Mouse (Mus musculus): ENCODE measurements around the gene 0610009B22Rik. TPM values are rescaled to one million over a fixed set of nuclear protein-coding genes. Genes with fewer than 3 reads are reported as not detected.

The 0610009B22Rik gene
- polyA plus RNA-seq, 1 experiment from 2014 or later = 89.7 TPM

- peaks cover 25% of the 10 kb centered on the region for H3K4me1 ChIP-seq
- WGBS = 78% methylated on average over 10 of the region's 10 CpGs
- no peak for ATAC-seq (ENCODE audit: low FRiP score, low read depth)
- no peaks in the 10 kb centered on the region for H3K36me3 ChIP-seq
- no peak overlapping the region for H3K9ac ChIP-seq
- H3K27me3 ChIP-seq = no peaks in the 10 kb centered on the region
- no peaks in the 10 kb centered on the region for H3K9me3 ChIP-seq
- no peak overlapping the region for H3K4me2 ChIP-seq (replicated peaks)
- H3K4me3 ChIP-seq = no peak overlapping the region
- no peak overlapping the region for H3K27ac ChIP-seq
Observed at GRCm38 (mm10) chr11:51656798-51657521, 31.7 kb downstream of the 0610009B22Rik start.

- H3K9me3 ChIP-seq = no peaks in the 10 kb centered on the region
- WGBS = 95% methylated on average over 3 of the region's 3 CpGs
- no peaks in the 10 kb centered on the region for H3K27me3 ChIP-seq
- H3K4me1 ChIP-seq = peaks cover 29% of the 10 kb centered on the region
- no peak overlapping the region for H3K27ac ChIP-seq
- no peak overlapping the region for H3K9ac ChIP-seq
- no peak for ATAC-seq (ENCODE audit: low FRiP score, low read depth)
- H3K36me3 ChIP-seq = no peaks in the 10 kb centered on the region
- H3K4me2 ChIP-seq (replicated peaks) = no peak overlapping the region
- H3K4me3 ChIP-seq = no peak overlapping the region
Observed at GRCm38 (mm10) chr11:51654891-51655290, 33.8 kb downstream of the 0610009B22Rik start.

GRCm38 (mm10) chr11:51653736-51654135 lies 34.9 kb downstream of the 0610009B22Rik start:
- Histone ChIP-seq H3K9me3 (no peaks in the 10 kb centered on the region), H3K4me2 (replicated peaks) (no peak overlapping the region), H3K27ac (no peak overlapping the region), H3K27me3 (no peaks in the 10 kb centered on the region), H3K4me1 (peaks cover 33% of the 10 kb centered on the region), H3K9ac (no peak overlapping the region), H3K36me3 (no peaks in the 10 kb centered on the region), H3K4me3 (no peak overlapping the region)
- no peak for ATAC-seq (ENCODE audit: low FRiP score, low read depth)
- 87% methylated on average over 6 of the region's 6 CpGs for WGBS

- no peak for ATAC-seq (ENCODE audit: low FRiP score, low read depth)
- Histone ChIP-seq H3K27me3 (no peaks in the 10 kb centered on the region), H3K4me3 (no peak overlapping the region), H3K4me1 (peaks cover 32% of the 10 kb centered on the region), H3K27ac (no peak overlapping the region), H3K36me3 (no peaks in the 10 kb centered on the region), H3K9me3 (no peaks in the 10 kb centered on the region), H3K9ac (no peak overlapping the region), H3K4me2 (replicated peaks) (no peak overlapping the region)
- 95% methylated on average over 4 of the region's 4 CpGs for WGBS
Observed at GRCm38 (mm10) chr11:51652889-51653418, 35.7 kb downstream of the 0610009B22Rik start.

- ATAC-seq (ENCODE audit: low FRiP score, low read depth) = peak; percentile 62; the same call in 1 of the 2 replicates
- peak within 1 kb of the TSS; percentile 68 for H3K4me3 ChIP-seq
- peak within 1 kb of the TSS; percentile 75 for H3K27ac ChIP-seq
- WGBS = under 1% methylated on average over 58 of the region's 70 CpGs
- H3K4me2 ChIP-seq (replicated peaks) = peak within 1 kb of the TSS; percentile 96
- H3K4me1 ChIP-seq = peaks cover 33% of the 10 kb centered on the region
- peaks cover under 1% of the 10 kb centered on the region; the same call in 1 of the 2 replicates for H3K36me3 ChIP-seq
- no peaks in the 10 kb centered on the region for H3K9me3 ChIP-seq
- H3K9ac ChIP-seq = peak within 1 kb of the TSS; percentile 82
- H3K27me3 ChIP-seq = no peaks in the 10 kb centered on the region
Observed at GRCm38 (mm10) chr11:51650691-51651515, 37.8 kb downstream of the 0610009B22Rik start, which contains the start of the genes N4bp3 and D930048N14Rik. Gene N4bp3, minus strand, starts transcription at chr11:51650842. Gene D930048N14Rik, plus strand, starts transcription at chr11:51650954.

GRCm38 (mm10) chr11:51650261-51650660 lies 38.4 kb downstream of the 0610009B22Rik start:
- Histone ChIP-seq H3K27ac (peak overlapping the region; percentile 75), H3K4me1 (peaks cover 33% of the 10 kb centered on the region)

GRCm38 (mm10) chr11:51649889-51650199 lies 38.8 kb downstream of the 0610009B22Rik start:
- peak overlapping the region; percentile 75 for H3K27ac ChIP-seq
- H3K9ac ChIP-seq = peak overlapping the region; percentile 82

More at GRCm38 (mm10) chr11:51650261-51650660, 38.4 kb downstream of the 0610009B22Rik start:
- H3K4me2 ChIP-seq (replicated peaks) = peak overlapping the region; percentile 96
- WGBS = 0% methylated on average over 29 of the region's 30 CpGs
- no peak for ATAC-seq (ENCODE audit: low FRiP score, low read depth)
- no peaks in the 10 kb centered on the region for H3K9me3 ChIP-seq
- peaks cover 7% of the 10 kb centered on the region for H3K36me3 ChIP-seq
- H3K27me3 ChIP-seq = no peaks in the 10 kb centered on the region
- peak overlapping the region; percentile 82 for H3K9ac ChIP-seq
- peak overlapping the region; percentile 68 for H3K4me3 ChIP-seq

GRCm38 (mm10) chr11:51649111-51649888 lies 39.4 kb downstream of the 0610009B22Rik start:
- no peaks in the 10 kb centered on the region for H3K27me3 ChIP-seq
- peaks cover 33% of the 10 kb centered on the region for H3K4me1 ChIP-seq
- WGBS = 24% methylated on average over 11 of the region's 11 CpGs
- peak overlapping the region; percentile 75 for H3K27ac ChIP-seq
- peak; percentile 60 for ATAC-seq (ENCODE audit: low FRiP score, low read depth)
- H3K9ac ChIP-seq = peak overlapping the region; percentile 82
- no peaks in the 10 kb centered on the region for H3K9me3 ChIP-seq
- H3K4me3 ChIP-seq = peak overlapping the region; percentile 68
- peak overlapping the region; percentile 96 for H3K4me2 ChIP-seq (replicated peaks)
- H3K36me3 ChIP-seq = peaks cover 16% of the 10 kb centered on the region

More at GRCm38 (mm10) chr11:51649889-51650199, 38.8 kb downstream of the 0610009B22Rik start:
- H3K27me3 ChIP-seq = no peaks in the 10 kb centered on the region
- H3K36me3 ChIP-seq = peaks cover 11% of the 10 kb centered on the region
- H3K4me1 ChIP-seq = peaks cover 33% of the 10 kb centered on the region
- H3K4me2 ChIP-seq (replicated peaks) = peak overlapping the region; percentile 96
- 4% methylated on average over 7 of the region's 7 CpGs for WGBS
- peak overlapping the region; percentile 68 for H3K4me3 ChIP-seq
- no peak for ATAC-seq (ENCODE audit: low FRiP score, low read depth)
- H3K9me3 ChIP-seq = no peaks in the 10 kb centered on the region

- Histone ChIP-seq H3K4me1 (peaks cover 36% of the 10 kb centered on the region), H3K4me2 (replicated peaks) (peak overlapping the region; percentile 96), H3K4me3 (peak overlapping the region; percentile 68), H3K27me3 (no peaks in the 10 kb centered on the region), H3K36me3 (peaks cover 24% of the 10 kb centered on the region), H3K27ac (peak overlapping the region; percentile 75), H3K9ac (peak overlapping the region; percentile 82), H3K9me3 (no peaks in the 10 kb centered on the region)
- 18% methylated on average over 3 of the region's 3 CpGs for WGBS
- ATAC-seq (ENCODE audit: low FRiP score, low read depth) = peak; percentile 38
Observed at GRCm38 (mm10) chr11:51648566-51648965, 40.1 kb downstream of the 0610009B22Rik start.

GRCm38 (mm10) chr11:51646751-51647667 lies 41.7 kb downstream of the 0610009B22Rik start:
- Histone ChIP-seq H3K27me3 (no peaks in the 10 kb centered on the region), H3K4me2 (replicated peaks) (peak overlapping the region; percentile 96), H3K9ac (peak overlapping the region; percentile 13; the same call in 1 of the 2 replicates), H3K9me3 (no peaks in the 10 kb centered on the region), H3K4me1 (peaks cover 41% of the 10 kb centered on the region), H3K27ac (peak overlapping the region; percentile 58; the same call in 1 of the 2 replicates), H3K4me3 (no peak overlapping the region), H3K36me3 (peaks cover 37% of the 10 kb centered on the region)
- 57% methylated on average over 15 of the region's 15 CpGs for whole genome bisulfite sequencing
- no peak for ATAC-seq (ENCODE audit: low FRiP score, low read depth)

Data from limb, embryonic 13.5 days (tissue).